Mouse (Mus musculus) CH12.LX (cell line): ENCODE results near the gene Tmem106b. TPM values are rescaled to one million over a fixed set of nuclear protein-coding genes. Genes with fewer than 3 reads are reported as not detected.

Source experiments
- DNase-seq: peaks from one replicate; pipeline ENCODE4 v3.0.0-alpha.2; 2013; ENCODE audit errors: extremely low read depth
- H3K27ac ChIP-seq: 2 replicates; pipeline ENCODE4 v1.5.1; 2012; ENCODE audit warnings: low read depth, mild to moderate bottlenecking, control low read depth, moderate library complexity; ENCODE audit not compliant: insufficient read depth
- H3K27me3 ChIP-seq: replicated peaks from 2 replicates; pipeline ENCODE3; 2012; ENCODE audit warnings: inconsistent platforms
- H3K36me3 ChIP-seq, 2 experiments: replicated peaks in 1 of 2; 2 replicates each; pipeline versions ENCODE3 to v1.6.1; 2012; ENCODE audit warnings: inconsistent platforms in 1 of 2, low read length in 1 of 2, mild to moderate bottlenecking in 1 of 2, mixed read lengths in 1 of 2, moderate library complexity in 1 of 2; ENCODE audit not compliant: control insufficient read depth in 1 of 2, insufficient read depth in 1 of 2
- H3K4me1 ChIP-seq, 2 experiments: 2 replicates each; pipeline ENCODE4 v1.6.1; 2012; ENCODE audit warnings: inconsistent platforms in 1 of 2, moderate library complexity in 1 of 2; ENCODE audit not compliant: insufficient read depth in 2 of 2, control insufficient read depth in 1 of 2
- H3K4me2 ChIP-seq: 2 replicates; pipeline ENCODE4 v1.6.1; 2012; ENCODE audit warnings: low read depth, mild to moderate bottlenecking, control low read depth; ENCODE audit not compliant: poor library complexity, insufficient read depth, severe bottlenecking
- H3K4me3 ChIP-seq, 3 experiments: fragments of 150-350 bp in 1 of 3; sonication (generic) in 1 of 3; replicated peaks in 1 of 3; 2 replicates each; pipeline versions ENCODE3 to v1.5.1; 2011 to 2012; ENCODE audit warnings: low read depth in 2 of 3, low read length in 2 of 3, mild to moderate bottlenecking in 2 of 3, moderate library complexity in 2 of 3, control low read depth in 1 of 3, improper control_type of control experiment in 1 of 3, inconsistent platforms in 1 of 3, mixed read lengths in 1 of 3; ENCODE audit not compliant: poor library complexity in 1 of 3
- H3K79me2 ChIP-seq: replicated peaks from 2 replicates; pipeline ENCODE4 v1.6.1; 2012; ENCODE audit warnings: mild to moderate bottlenecking, moderate library complexity; ENCODE audit not compliant: control insufficient read depth, poor library complexity, insufficient read depth, severe bottlenecking; ENCODE audit errors: extremely low read depth
- H3K9ac ChIP-seq: 2 replicates; pipeline ENCODE4 v1.6.1; 2012; ENCODE audit warnings: low read depth, mild to moderate bottlenecking, control low read depth, moderate library complexity; ENCODE audit not compliant: insufficient read depth
- H3K9me3 ChIP-seq: replicated peaks from 2 replicates; pipeline ENCODE3; 2012; ENCODE audit warnings: low read length, inconsistent platforms, mixed read lengths
- CHD2 ChIP-seq: IDR thresholded peaks from 2 replicates; pipeline ENCODE4 v1.6.1; 2011; ENCODE audit warnings: low read length, improper control_type of control experiment
- E2F4 ChIP-seq: IDR thresholded peaks from 2 replicates; pipeline ENCODE4 v1.6.1; 2011; ENCODE audit warnings: low read depth, low read length, improper control_type of control experiment; ENCODE audit not compliant: insufficient replicate concordance
- EP300 ChIP-seq: IDR thresholded peaks from 2 replicates; pipeline ENCODE4 v1.6.1; 2011; ENCODE audit warnings: low read length, improper control_type of control experiment
- ETS1 ChIP-seq: conservative IDR thresholded peaks from 2 replicates; pipeline ENCODE4 v1.6.1; 2012; ENCODE audit warnings: low read depth, mild to moderate bottlenecking, inconsistent platforms, low read length, improper control_type of control experiment, moderate library complexity
- JUN ChIP-seq: IDR thresholded peaks from 2 replicates; pipeline ENCODE4 v1.6.1; 2011; ENCODE audit warnings: low read depth, mild to moderate bottlenecking, low read length, improper control_type of control experiment, moderate library complexity; ENCODE audit not compliant: insufficient read depth
- KAT2A ChIP-seq: IDR thresholded peaks from 2 replicates; pipeline ENCODE4 v1.6.1; 2012; ENCODE audit warnings: low read length, improper control_type of control experiment, inconsistent platforms; ENCODE audit not compliant: insufficient replicate concordance
- MEF2A ChIP-seq: IDR thresholded peaks from 2 replicates; pipeline ENCODE4 v1.6.1; 2014; ENCODE audit warnings: low read depth, mild to moderate bottlenecking, inconsistent platforms, low read length, improper control_type of control experiment, borderline replicate concordance
- NELFE ChIP-seq: IDR thresholded peaks from 2 replicates; pipeline ENCODE4 v1.6.1; 2011; ENCODE audit warnings: low read depth, low read length, improper control_type of control experiment
- NRF1 ChIP-seq: IDR thresholded peaks from 2 replicates; pipeline ENCODE4 v1.6.1; 2014; ENCODE audit warnings: low read depth, mild to moderate bottlenecking, inconsistent platforms, low read length, improper control_type of control experiment, moderate library complexity
- POLR2A ChIP-seq: IDR thresholded peaks from 2 replicates; pipeline ENCODE4 v1.6.1; 2011; ENCODE audit warnings: low read depth, mild to moderate bottlenecking, improper control_type of control experiment, low read length
- POLR2AphosphoS2 ChIP-seq: IDR thresholded peaks from 2 replicates; pipeline ENCODE4 v1.6.1; 2011; ENCODE audit warnings: low read depth, low read length, improper control_type of control experiment
- RCOR1 ChIP-seq: conservative IDR thresholded peaks from 2 replicates; pipeline ENCODE4 v1.6.1; 2012; ENCODE audit warnings: low read depth, mild to moderate bottlenecking, inconsistent platforms, low read length, improper control_type of control experiment
- TBP ChIP-seq: conservative IDR thresholded peaks from 2 replicates; pipeline ENCODE4 v1.6.1; 2011; ENCODE audit warnings: low read depth, low read length, improper control_type of control experiment
- ZMIZ1 ChIP-seq: IDR thresholded peaks from 2 replicates; pipeline ENCODE4 v1.6.1; 2012; ENCODE audit warnings: low read depth, mild to moderate bottlenecking, inconsistent platforms, low read length, improper control_type of control experiment
- ZNF384 ChIP-seq: IDR thresholded peaks from 2 replicates; pipeline ENCODE4 v1.6.1; 2012; ENCODE audit warnings: low read depth, low read length, improper control_type of control experiment, inconsistent platforms
- dilution Hi-C: fragments of 300-500 bp; cut with MboI; formaldehyde crosslinking; loops from 2 replicates; pipeline ENCODE4 v1.14.3; 2020; ENCODE audit warnings: low sequenced_read_pairs; ENCODE audit not compliant: extremely low pct_unique_long_range_greater_than_20kb, extremely low pct_ligation_motif_present
- in situ Hi-C: fragments of 300-500 bp; cut with MboI; formaldehyde crosslinking; loops from 3 replicates; pipeline ENCODE4 v1.14.3; 2019; ENCODE audit warnings: low sequenced_read_pairs, low pct_ligation_motif_present, low pct_unique_long_range_greater_than_20kb, mixed read lengths
- polyA plus RNA-seq: library from polyadenylated mRNA; unstranded; fragments of >175 nt; gene quantifications from 2 replicates; pipeline ENCODE4 v1.2.1, GENCODE M21; 2012; ENCODE audit warnings: low read depth; ENCODE audit not compliant: insufficient read length
- total RNA-seq, 2 experiments: library from RNA; depleted of rRNA; stranded (reverse); fragments of 300-350 nt in 1 of 2; fragments of >200 nt in 1 of 2; gene quantifications; 2 replicates each; pipeline ENCODE4 v1.2.3; 2012 to 2014

The Tmem106b gene
- total and polyA plus RNA-seq, 3 experiments, result 19.8 to 25.0 (median 23.1) TPM

GRCm38 (mm10) chr6:13069302-13070146 is at the start of gene Tmem106b (continued):
- TF ChIP-seq ZNF384, result no peak

DNA sequence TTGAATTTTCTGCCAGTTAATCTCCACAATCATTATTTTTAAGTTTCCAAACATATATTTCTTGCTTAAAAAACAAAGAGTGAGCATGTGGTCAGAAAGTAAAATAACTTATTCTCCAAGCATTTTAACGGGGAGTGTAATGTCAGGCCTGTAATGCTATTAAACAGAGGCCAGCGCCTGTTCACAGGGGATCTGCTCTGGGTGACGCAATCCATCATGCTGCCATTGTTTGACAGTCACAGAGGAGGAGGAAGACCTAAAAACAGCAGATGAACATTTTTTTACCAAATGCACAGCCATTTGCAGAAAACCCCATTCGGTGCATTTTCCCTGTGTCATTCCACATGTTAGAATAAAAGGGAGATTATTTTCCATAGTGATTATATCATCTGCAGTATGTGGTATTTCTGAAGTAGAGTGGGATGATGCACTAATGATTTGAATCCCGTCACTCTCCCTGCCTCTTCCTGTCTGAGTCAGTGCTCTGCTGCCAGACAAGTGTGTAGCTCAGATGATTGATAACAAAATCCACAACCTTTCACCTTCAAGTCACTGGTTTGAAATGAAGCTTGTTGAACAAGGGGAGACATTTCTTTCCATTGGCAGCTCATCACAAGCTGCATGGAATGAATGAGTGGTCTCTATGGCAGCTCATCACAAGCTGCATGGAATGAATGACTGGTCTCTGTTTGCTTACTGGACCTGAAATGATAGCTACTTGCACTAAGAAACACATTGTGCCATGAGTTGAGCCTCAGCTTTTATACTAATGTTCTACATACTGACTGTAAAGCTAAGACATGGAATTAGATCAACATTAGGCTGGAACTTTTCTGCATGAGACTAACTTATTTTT is 48.1 kb upstream of the Tmem106b start:
- no peak overlapping the region for H3K4me2 ChIP-seq
- no peaks in the 10 kb centered on the region for H3K9me3 ChIP-seq
- no peaks in the 10 kb centered on the region for H3K4me1 ChIP-seq
- no peak overlapping the region for H3K9ac ChIP-seq
- H3K27ac ChIP-seq, result no peak overlapping the region
- TF ChIP-seq JUN (no peak), POLR2A (no peak), ETS1 (no peak), EP300 (no peak), KAT2A (no peak), NELFE (no peak), ZMIZ1 (no peak), TBP (no peak), MEF2A (no peak), RCOR1 (no peak)
- no peaks in the 10 kb centered on the region for H3K36me3 ChIP-seq
- H3K4me3 ChIP-seq, result no peak overlapping the region
- DNase-seq, result no peak
- dilution Hi-C loops (no loop called here), in situ Hi-C loops (no loop called here)
- H3K27me3 ChIP-seq, result no peaks in the 10 kb centered on the region
- no peaks in the 10 kb centered on the region for H3K79me2 ChIP-seq

GRCm38 (mm10) chr6:13030558-13030957 is 39.0 kb upstream of the Tmem106b start:
- dilution Hi-C loops, result no loop called here

More at GRCm38 (mm10) chr6:13030558-13030957, 39.0 kb upstream of the Tmem106b start:
- H3K4me3 ChIP-seq, result no peak overlapping the region
- no peak overlapping the region for H3K27ac ChIP-seq
- H3K36me3 ChIP-seq, result no peaks in the 10 kb centered on the region
- no peak overlapping the region for H3K9ac ChIP-seq
- no peaks in the 10 kb centered on the region for H3K27me3 ChIP-seq
- H3K79me2 ChIP-seq, result no peaks in the 10 kb centered on the region
- in situ Hi-C loops, result no loop called here
- no peaks in the 10 kb centered on the region for H3K9me3 ChIP-seq
- H3K4me2 ChIP-seq, result no peak overlapping the region
- no peak for DNase-seq
- TF ChIP-seq NRF1, result no peak
- no peak for TF ChIP-seq E2F4
- no peak for TF ChIP-seq POLR2AphosphoS2
- no peak for TF ChIP-seq CHD2
- no peaks in the 10 kb centered on the region for H3K4me1 ChIP-seq
